Mouse (Mus musculus): ENCODE data around the gene Zscan4-ps1. TPM values are rescaled to one million over a fixed set of nuclear protein-coding genes. Genes with fewer than 3 reads are reported as not detected.
"Not testable (repeated sequence)": the region's sequence is repeated elsewhere in the genome, so short reads cannot be mapped to it uniquely, and the experiment has no call there.

Zscan4-ps1 gene
- not detected for total RNA-seq (2021)
- not detected in 2 replicates for polyA plus RNA-seq (2012; rRNA removed)
- long read RNA-seq = 0 reads

- DNase-seq = not testable (repeated sequence)
Observed at GRCm38 (mm10) chr7:11069591-11069990, at the start of gene Zscan4-ps1. Gene Zscan4-ps1 (minus strand): TSS chr7:11069691.

Other genes with a start within 250 kb of the Zscan4-ps1 start
- gene Zscan4b, start 164.6 kb downstream of the Zscan4-ps1 start, total RNA-seq (2021) = not detected
- gene Zscan4b, start 164.6 kb downstream of the Zscan4-ps1 start, polyA plus RNA-seq (2012; rRNA removed) = not detected in 2 replicates
- not detected for gene Zscan4c, start 63.9 kb downstream of the Zscan4-ps1 start, total RNA-seq (2021)
- not detected in 2 replicates for gene Zscan4c, start 63.9 kb downstream of the Zscan4-ps1 start, polyA plus RNA-seq (2012; rRNA removed)
- not detected for gene Zscan4d, start 96.5 kb upstream of the Zscan4-ps1 start, total RNA-seq (2021)
- not detected in 2 replicates for gene Zscan4d, start 96.5 kb upstream of the Zscan4-ps1 start, polyA plus RNA-seq (2012; rRNA removed)
- not detected for gene Zscan4e, start 241.0 kb upstream of the Zscan4-ps1 start, total RNA-seq (2021)
- not detected in 2 replicates for gene Zscan4e, start 241.0 kb upstream of the Zscan4-ps1 start, polyA plus RNA-seq (2012; rRNA removed)